Mouse (Mus musculus): ENCODE measurements around the gene Ncln. TPM values are rescaled to one million over a fixed set of nuclear protein-coding genes. Genes with fewer than 3 reads are reported as not detected.
A peak's percentile ranks its signal among the peaks of the same experiment; 100 is the strongest.

Ncln gene
- polyA plus RNA-seq, 1 experiment = 354 TPM

DNA sequence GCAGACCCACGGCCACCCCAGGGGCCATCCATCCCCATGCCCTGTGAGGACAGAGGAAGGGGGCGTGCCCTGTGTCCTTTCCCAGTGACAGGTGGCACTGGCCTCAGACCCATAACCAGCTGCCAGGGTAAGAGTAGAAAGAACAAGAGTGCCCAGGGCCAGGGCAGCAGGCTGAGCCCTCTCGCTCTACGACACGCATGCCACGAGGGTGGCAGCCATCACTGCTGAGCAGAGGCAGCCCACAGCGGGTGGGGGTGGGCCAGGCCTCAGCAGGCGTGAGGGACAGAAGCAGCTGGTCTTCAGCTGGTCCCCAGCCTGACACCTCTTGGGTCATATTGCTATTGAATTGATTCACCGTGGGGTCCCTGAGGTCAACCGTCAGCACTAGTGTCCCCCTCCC, 9.7 kb downstream of the Ncln start:
- TF ChIP-seq POLR2A (IDR thresholded peaks at IDR 0.05; ENCODE audit: low read depth, low read length) (no peak), CTCF (IDR thresholded peaks at IDR 0.05; ENCODE audit: extremely low read depth, insufficient read length, insufficient replicate concordance, low read depth, low read length) (no peak)
- Histone ChIP-seq H3K27me3 (ENCODE audit: control insufficient read depth, insufficient read depth, low read length) (peaks cover 8% of the 10 kb centered on the region), H3K36me3 (ENCODE audit: control insufficient read depth, insufficient read depth, low read length) (peaks cover 48% of the 10 kb centered on the region), H3K27ac (ENCODE audit: insufficient read depth, low read depth, low read length) (no peak overlapping the region), H3K4me1 (ENCODE audit: control insufficient read depth, insufficient read depth, insufficient read length, low read length) (peaks cover 8% of the 10 kb centered on the region; the same call in 1 of the 2 replicates), H3K4me3 (ENCODE audit: low read depth, low read length) (no peak overlapping the region)
- WGBS = 87% methylated on average over 10 of the region's 10 CpGs

GRCm38 (mm10) chr10:81485479-81486018, 10.6 kb downstream of the Ncln start:
- Histone ChIP-seq H3K36me3 (ENCODE audit: control insufficient read depth, insufficient read depth, low read length) (peaks cover 38% of the 10 kb centered on the region), H3K27ac (ENCODE audit: insufficient read depth, low read depth, low read length) (no peak overlapping the region), H3K27me3 (ENCODE audit: control insufficient read depth, insufficient read depth, low read length) (peaks cover 16% of the 10 kb centered on the region), H3K4me3 (ENCODE audit: low read depth, low read length) (no peak overlapping the region), H3K4me1 (ENCODE audit: control insufficient read depth, insufficient read depth, insufficient read length, low read length) (peaks cover 8% of the 10 kb centered on the region; the same call in 1 of the 2 replicates)
- TF ChIP-seq CTCF (IDR thresholded peaks at IDR 0.05; ENCODE audit: extremely low read depth, insufficient read length, insufficient replicate concordance, low read depth, low read length) (no peak), POLR2A (IDR thresholded peaks at IDR 0.05; ENCODE audit: low read depth, low read length) (no peak)
- 52% methylated on average over 7 of the region's 7 CpGs for WGBS

DNA sequence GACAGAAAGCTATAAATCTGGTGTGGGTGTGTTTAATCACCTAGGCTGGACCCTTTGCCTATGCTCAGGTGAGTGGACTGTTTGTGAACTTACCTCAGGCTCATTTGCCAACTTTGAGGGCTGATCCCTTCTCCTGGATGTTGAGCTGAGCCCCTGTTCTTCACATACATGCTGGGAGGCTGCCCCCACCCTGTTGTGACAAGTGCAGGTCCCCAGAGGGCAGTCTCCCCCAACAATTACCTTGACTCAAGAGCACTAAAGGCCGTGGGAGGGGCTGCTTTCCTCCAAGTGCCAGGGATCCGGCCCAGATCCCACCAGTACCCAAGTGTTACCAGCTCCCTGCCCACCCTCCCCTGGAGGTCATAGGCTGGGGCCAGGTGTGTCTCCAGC, 11.1 kb downstream of the Ncln start:
- Histone ChIP-seq H3K4me3 (ENCODE audit: low read depth, low read length) (no peak overlapping the region), H3K27ac (ENCODE audit: insufficient read depth, low read depth, low read length) (no peak overlapping the region), H3K36me3 (ENCODE audit: control insufficient read depth, insufficient read depth, low read length) (peaks cover 33% of the 10 kb centered on the region), H3K27me3 (ENCODE audit: control insufficient read depth, insufficient read depth, low read length) (peaks cover 19% of the 10 kb centered on the region), H3K4me1 (ENCODE audit: control insufficient read depth, insufficient read depth, insufficient read length, low read length) (peaks cover 8% of the 10 kb centered on the region; the same call in 1 of the 2 replicates)
- TF ChIP-seq POLR2A (IDR thresholded peaks at IDR 0.05; ENCODE audit: low read depth, low read length) (no peak), CTCF (IDR thresholded peaks at IDR 0.05; ENCODE audit: extremely low read depth, insufficient read length, insufficient replicate concordance, low read depth, low read length) (no peak)
- WGBS = 2% methylated on average over 2 of the region's 2 CpGs

DNA sequence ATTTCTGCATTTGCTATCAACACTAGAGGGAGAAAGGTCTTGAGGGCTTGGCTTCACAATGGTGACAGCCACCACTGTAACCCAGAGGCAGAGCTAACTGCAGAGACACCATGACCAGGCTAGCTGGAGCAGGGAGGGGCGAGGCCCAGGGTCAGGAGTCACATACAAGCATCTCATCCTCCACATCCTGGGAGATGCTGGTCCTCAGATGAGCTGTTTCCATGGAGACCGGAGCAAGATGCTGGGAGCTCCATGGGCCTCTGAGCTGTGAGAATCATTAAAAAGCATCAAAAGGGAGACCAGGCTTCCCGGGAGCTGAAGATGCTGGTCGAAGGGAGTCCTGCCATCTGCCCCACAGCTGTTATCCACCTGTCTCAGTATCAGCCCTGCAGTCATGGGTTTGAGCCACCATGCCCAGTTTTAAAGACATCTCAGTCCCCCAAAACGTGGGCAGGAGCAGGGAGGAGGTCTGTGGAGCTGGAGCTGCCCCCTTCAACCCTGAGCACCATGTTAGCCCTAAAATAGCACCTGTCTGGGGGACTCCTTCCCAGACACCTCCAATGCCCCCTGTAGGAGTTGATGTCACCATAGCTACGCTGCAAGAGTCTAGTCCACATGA, 11.6 kb downstream of the Ncln start:
- Histone ChIP-seq H3K36me3 (ENCODE audit: control insufficient read depth, insufficient read depth, low read length) (peaks cover 29% of the 10 kb centered on the region), H3K4me1 (ENCODE audit: control insufficient read depth, insufficient read depth, insufficient read length, low read length) (peaks cover 8% of the 10 kb centered on the region; the same call in 1 of the 2 replicates), H3K27ac (ENCODE audit: insufficient read depth, low read depth, low read length) (no peak overlapping the region), H3K4me3 (ENCODE audit: low read depth, low read length) (no peak overlapping the region), H3K27me3 (ENCODE audit: control insufficient read depth, insufficient read depth, low read length) (peaks cover 19% of the 10 kb centered on the region)
- 58% methylated on average over 6 of the region's 6 CpGs for WGBS
- TF ChIP-seq POLR2A (IDR thresholded peaks at IDR 0.05; ENCODE audit: low read depth, low read length) (no peak), CTCF (IDR thresholded peaks at IDR 0.05; ENCODE audit: extremely low read depth, insufficient read length, insufficient replicate concordance, low read depth, low read length) (no peak)

- Histone ChIP-seq H3K4me1 (ENCODE audit: control insufficient read depth, insufficient read depth, insufficient read length, low read length) (peaks cover 8% of the 10 kb centered on the region; the same call in 1 of the 2 replicates), H3K36me3 (ENCODE audit: control insufficient read depth, insufficient read depth, low read length) (peaks cover 25% of the 10 kb centered on the region), H3K27me3 (ENCODE audit: control insufficient read depth, insufficient read depth, low read length) (peaks cover 19% of the 10 kb centered on the region), H3K4me3 (ENCODE audit: low read depth, low read length) (no peak overlapping the region), H3K27ac (ENCODE audit: insufficient read depth, low read depth, low read length) (no peak overlapping the region)
- WGBS = 17% methylated on average over 9 of the region's 9 CpGs
- TF ChIP-seq POLR2A (IDR thresholded peaks at IDR 0.05; ENCODE audit: low read depth, low read length) = no peak
- peak; percentile 48; the same call in 1 of the 2 replicates for TF ChIP-seq CTCF (IDR thresholded peaks at IDR 0.05; ENCODE audit: extremely low read depth, insufficient read length, insufficient replicate concordance, low read depth, low read length)
Measured at GRCm38 (mm10) chr10:81483983-81484382, 12.2 kb downstream of the Ncln start.

GRCm38 (mm10) chr10:81482533-81482889, 13.7 kb downstream of the Ncln start, which contains the start of gene Celf5:
Celf5 (minus strand) TSS chr10:81482709.
- under 1% methylated on average over 36 of the region's 36 CpGs for WGBS
- TF ChIP-seq CTCF (IDR thresholded peaks at IDR 0.05; ENCODE audit: extremely low read depth, insufficient read length, insufficient replicate concordance, low read depth, low read length) (peak; percentile 73), POLR2A (IDR thresholded peaks at IDR 0.05; ENCODE audit: low read depth, low read length) (no peak)

More at GRCm38 (mm10) chr10:81482533-81482889, 13.7 kb downstream of the Ncln start, which contains the start of gene Celf5:
- Histone ChIP-seq H3K27me3 (ENCODE audit: control insufficient read depth, insufficient read depth, low read length) (peaks cover 21% of the 10 kb centered on the region), H3K4me3 (ENCODE audit: low read depth, low read length) (peak within 1 kb of the TSS; percentile 65), H3K36me3 (ENCODE audit: control insufficient read depth, insufficient read depth, low read length) (peaks cover 11% of the 10 kb centered on the region; the same call in 1 of the 2 replicates), H3K4me1 (ENCODE audit: control insufficient read depth, insufficient read depth, insufficient read length, low read length) (peaks cover 8% of the 10 kb centered on the region; the same call in 1 of the 2 replicates), H3K27ac (ENCODE audit: insufficient read depth, low read depth, low read length) (no peak within 1 kb of the TSS)
